Mouse (Mus musculus) right cerebral cortex, postnatal 36 days (tissue): ENCODE results near the gene Lgals1.
"Not testable (repeated sequence)": the region's sequence is repeated elsewhere in the genome, so short reads cannot be mapped to it uniquely, and the experiment has no call there.

ENCODE experiments used
- DNase-seq, 2 experiments: peaks; one replicate each; pipeline ENCODE4 v3.0.0; 2022; ENCODE audit warnings: low spot score in 2 of 2, mixed read lengths in 1 of 2

Lgals1 gene

GRCm38 (mm10) chr15:78926021-78926919 is at the start of gene Lgals1:
Gene Lgals1, plus strand, starts transcription at chr15:78926725.
- no peak for DNase-seq

- DNase-seq = peak; percentile 93 to 94
Observed at GRCm38 (mm10) chr15:78876991-78877809, 49.3 kb upstream of the Lgals1 start, which contains the start of gene Gga1. Gene Gga1, plus strand, starts transcription at chr15:78877190.

- DNase-seq = no peak
Observed at GRCm38 (mm10) chr15:78877810-78878390, 48.6 kb upstream of the Lgals1 start.

GRCm38 (mm10) chr15:78878792-78879516 is 47.6 kb upstream of the Lgals1 start:
- DNase-seq = not testable (repeated sequence)

GRCm38 (mm10) chr15:78880432-78880831 is 46.1 kb upstream of the Lgals1 start:
- DNase-seq = no peak

- DNase-seq = no peak
Observed at GRCm38 (mm10) chr15:78881828-78882227, 44.7 kb upstream of the Lgals1 start.

GRCm38 (mm10) chr15:78889401-78889853 is 37.1 kb upstream of the Lgals1 start:
- no peak for DNase-seq

GRCm38 (mm10) chr15:78892440-78892839 is 34.1 kb upstream of the Lgals1 start:
- no peak for DNase-seq

GRCm38 (mm10) chr15:78894726-78895125 is 31.8 kb upstream of the Lgals1 start:
- DNase-seq = no peak

- no peak for DNase-seq
Observed at GRCm38 (mm10) chr15:78895741-78896140, 30.8 kb upstream of the Lgals1 start.

GRCm38 (mm10) chr15:78896149-78896548 is 30.4 kb upstream of the Lgals1 start:
- DNase-seq = no peak

- no peak for DNase-seq
Observed at GRCm38 (mm10) chr15:78897488-78897887, 29.0 kb upstream of the Lgals1 start.

- no peak for DNase-seq
Observed at GRCm38 (mm10) chr15:78898507-78899001, 28.0 kb upstream of the Lgals1 start.

- no peak for DNase-seq
Observed at GRCm38 (mm10) chr15:78899409-78899739, 27.2 kb upstream of the Lgals1 start, which contains the start of gene Gm49510. Gene Gm49510, plus strand, starts transcription at chr15:78899667.

- peak in 1 of 2 experiments; percentile 30 for DNase-seq
Observed at GRCm38 (mm10) chr15:78899740-78900584, 26.6 kb upstream of the Lgals1 start, which contains the start of gene Sh3bp1. Gene Sh3bp1, plus strand, starts transcription at chr15:78899768.

- no peak for DNase-seq
Observed at GRCm38 (mm10) chr15:78900585-78901421, 25.7 kb upstream of the Lgals1 start.

GRCm38 (mm10) chr15:78901422-78901789 is 25.1 kb upstream of the Lgals1 start:
- DNase-seq = no peak

- peak in 1 of 2 experiments; percentile 57 for DNase-seq
Observed at GRCm38 (mm10) chr15:78903243-78903642, 23.3 kb upstream of the Lgals1 start.

- no peak for DNase-seq
Observed at GRCm38 (mm10) chr15:78908399-78908798, 18.1 kb upstream of the Lgals1 start.
